Mouse (Mus musculus): Measurements from ENCODE around the gene Mrm3. TPM values are rescaled to one million over a fixed set of nuclear protein-coding genes. Genes with fewer than 3 reads are reported as not detected.

The Mrm3 gene
- 2.0 and 3.0 TPM in 2 replicates for polyA plus RNA-seq (2012; rRNA removed)

DNA sequence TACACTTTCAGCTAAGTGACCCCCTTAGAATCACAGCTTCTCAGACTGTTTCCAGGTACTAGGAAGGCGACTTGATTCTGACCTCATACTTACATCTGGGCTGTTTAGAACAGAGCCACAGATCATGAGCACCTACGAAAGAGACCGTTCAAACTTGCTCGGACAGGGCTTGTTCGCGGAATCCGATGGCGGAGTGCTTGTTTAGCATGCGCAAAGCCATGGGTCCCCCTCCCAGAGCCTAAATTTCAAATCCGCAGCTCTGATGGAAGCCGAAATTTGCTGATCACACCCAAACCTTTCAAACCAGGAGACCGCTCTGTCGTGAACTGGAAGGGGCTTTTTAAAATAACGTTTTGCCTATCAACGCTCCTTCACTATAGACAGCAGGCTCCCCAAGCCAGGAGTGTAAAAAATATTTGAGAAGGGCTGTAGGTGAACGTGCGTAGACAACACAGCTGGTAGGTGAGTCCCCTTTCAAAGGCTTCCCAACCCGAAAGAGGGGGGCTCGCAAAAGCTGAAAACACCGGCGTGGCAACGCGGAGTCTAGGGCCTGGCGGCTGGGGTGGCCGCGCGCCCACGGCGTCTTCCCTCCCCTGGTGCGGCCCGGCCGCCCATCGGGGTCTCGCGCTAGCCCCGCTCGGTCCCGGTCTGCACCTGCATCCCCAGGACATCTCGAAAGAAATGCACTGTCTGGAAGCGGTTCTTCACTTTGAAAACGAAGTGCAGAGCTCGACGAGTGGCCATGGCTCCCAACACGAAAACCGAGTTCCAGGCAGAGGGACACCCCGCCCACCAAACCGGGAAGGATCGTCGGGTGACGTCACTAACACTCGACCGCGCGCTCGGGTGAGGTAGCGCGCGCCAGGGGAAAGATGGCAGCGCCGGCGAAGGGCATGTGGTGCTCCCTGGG, at the start of gene Mrm3, which contains the start of gene Glod4:
TSS of gene Mrm3 (plus strand) at position 815 of the 910 bp plus-strand sequence.
TSS of gene Glod4 (minus strand) at position 825 of the 910 bp plus-strand sequence.

DNA sequence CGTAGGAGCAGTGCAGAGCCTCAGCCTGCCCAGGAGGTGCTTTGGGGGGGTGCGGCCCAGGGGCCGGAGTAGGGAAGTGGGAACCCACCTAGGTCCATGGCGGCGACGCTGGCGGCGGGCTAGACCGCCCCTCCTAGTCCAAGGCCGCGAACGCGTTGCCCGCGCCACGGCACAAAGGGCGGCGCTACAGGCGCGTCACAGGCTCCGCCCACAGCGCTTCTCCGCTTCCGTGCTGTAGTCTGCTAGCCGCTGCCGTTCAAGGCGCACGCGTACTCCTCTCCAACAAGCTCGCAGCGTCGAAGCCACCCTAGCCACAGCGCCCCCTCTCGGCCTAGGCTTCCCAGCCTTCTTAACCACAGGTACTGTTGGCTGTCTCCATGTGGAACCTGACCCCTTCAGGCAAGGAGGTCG, 26.1 kb upstream of the Mrm3 start, which contains the start of the genes Dbil5 and Gemin4:
TSS of gene Dbil5 (plus strand) at position 219 of the 411 bp plus-strand sequence.
TSS of gene Gemin4 (minus strand) at position 275 of the 411 bp plus-strand sequence.

Other genes with a start within 250 kb of the Mrm3 start
- gene 1700016K19Rik, start 243.8 kb upstream of the Mrm3 start, polyA plus RNA-seq (2012; rRNA removed), result 4.7 and 6.1 TPM in 2 replicates
- 42.9 and 50.5 TPM in 2 replicates for gene Rflnb, start 215.9 kb upstream of the Mrm3 start, polyA plus RNA-seq (2012; rRNA removed)
- gene Vps53, start 64.1 kb upstream of the Mrm3 start, polyA plus RNA-seq (2012; rRNA removed), result 10.3 and 18.8 TPM in 2 replicates
- 111 and 342 TPM in 2 replicates for gene Fam57a, start 64.0 kb upstream of the Mrm3 start, polyA plus RNA-seq (2012; rRNA removed)
- 0.41 and 0.60 TPM in 2 replicates for gene Dbil5, start 26.1 kb upstream of the Mrm3 start, polyA plus RNA-seq (2012; rRNA removed)
- gene Gemin4, start 26.1 kb upstream of the Mrm3 start, polyA plus RNA-seq (2012; rRNA removed), result 2.9 and 3.4 TPM in 2 replicates
- gene Glod4, start within 50 bp of the Mrm3 start, polyA plus RNA-seq (2012; rRNA removed), result 0.52 and 0.70 TPM in 2 replicates
- 13.3 and 16.4 TPM in 2 replicates for gene Nxn, start 155.4 kb downstream of the Mrm3 start, polyA plus RNA-seq (2012; rRNA removed)
- gene Timm22, start 163.2 kb downstream of the Mrm3 start, polyA plus RNA-seq (2012; rRNA removed), result 1.9 and 2.9 TPM in 2 replicates

Data from stomach, adult 2 months (tissue).